Mouse (Mus musculus) adrenal gland, adult 2 months (tissue): ENCODE measurements around the gene Zfhx3. TPM values are rescaled to one million over a fixed set of nuclear protein-coding genes. Genes with fewer than 3 reads are reported as not detected.

Experiments used
- DNase-seq: peaks from one replicate; pipeline ENCODE4 v3.0.0; 2021
- polyA plus RNA-seq: library from polyadenylated mRNA; depleted of rRNA; stranded (reverse); fragments of >200 nt; gene quantifications from 2 replicates; pipeline ENCODE4 v1.2.3, GENCODE M21; 2012
- total RNA-seq, 2 experiments: library from RNA; stranded (reverse); gene quantifications; 2 replicates each; pipeline ENCODE4 v1.2.3; 2021

Zfhx3 gene
- total and polyA plus RNA-seq, 3 experiments = 12.9 to 45.1 (median 34.3) TPM

GRCm38 (mm10) chr8:108748851-108749376 lies 806.5 kb downstream of the Zfhx3 start:
- peak; percentile 52 for DNase-seq

DNA sequence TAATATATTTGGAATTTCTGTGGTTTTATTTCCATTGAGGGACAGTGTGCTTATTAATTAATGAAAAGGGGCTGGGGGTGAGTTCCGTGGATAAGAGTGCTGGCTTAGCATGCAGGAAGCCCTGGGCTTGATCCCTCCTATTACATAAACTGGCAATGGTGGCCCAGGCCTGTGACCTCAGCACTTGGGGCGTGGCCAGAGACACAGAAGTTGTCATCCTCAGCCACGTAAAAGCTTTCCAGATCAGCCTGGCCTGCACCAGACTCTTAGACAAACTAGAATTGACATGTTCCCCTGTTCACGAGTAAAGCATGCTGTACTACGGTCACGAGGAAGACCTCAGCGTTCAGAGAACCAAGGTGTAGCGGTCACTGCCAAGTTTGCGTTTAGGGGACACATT lies 808.4 kb downstream of the Zfhx3 start:
- DNase-seq = no peak

- no peak for DNase-seq
These were observed 812.1 kb downstream of the Zfhx3 start for GRCm38 (mm10) chr8:108754556-108754955.

DNA sequence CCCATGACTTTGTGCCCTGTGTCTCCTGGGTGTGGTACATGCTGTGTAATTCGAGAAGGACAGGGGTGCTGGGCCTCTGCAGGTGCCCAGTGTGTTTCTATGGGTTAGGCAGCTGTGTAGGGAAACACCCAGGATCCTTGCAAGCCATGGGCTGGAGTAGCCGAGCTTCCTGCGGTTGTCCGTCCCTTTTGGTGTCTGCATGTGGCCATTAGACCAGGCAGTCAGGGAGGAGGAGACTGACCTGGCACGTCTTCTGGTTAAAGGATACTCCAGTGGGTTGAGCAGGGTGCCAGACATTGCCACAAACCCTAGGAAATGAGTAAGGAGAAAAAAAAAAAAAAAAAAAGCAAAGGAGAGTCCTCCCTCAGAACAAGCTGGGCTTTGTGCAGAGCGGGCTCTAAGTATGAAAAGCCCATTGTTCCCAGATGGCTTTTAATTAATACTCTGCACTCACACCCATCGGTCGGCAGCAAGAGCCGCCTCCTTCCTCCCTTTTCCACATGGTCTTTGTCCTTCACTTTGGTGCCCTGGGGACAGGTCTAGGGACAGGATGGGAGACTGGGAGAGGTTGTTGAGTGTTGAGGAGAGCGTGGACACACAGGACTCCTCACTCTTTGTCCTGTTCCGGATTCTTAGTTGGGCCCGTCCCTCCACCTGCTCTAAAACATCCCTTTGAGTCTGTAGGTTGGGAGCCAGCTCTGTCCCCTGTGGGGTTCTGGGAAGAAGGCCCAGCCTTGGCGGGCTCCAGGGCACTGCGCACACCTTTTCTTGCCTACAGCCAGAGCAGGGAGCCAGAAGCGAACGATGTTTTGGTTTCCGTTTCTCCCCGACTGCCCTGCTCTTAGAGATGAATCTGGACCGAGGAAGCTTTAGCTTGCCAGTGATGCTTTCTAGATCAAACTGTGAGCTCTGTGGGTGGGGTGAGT lies 813.2 kb downstream of the Zfhx3 start:
- DNase-seq = no peak

GRCm38 (mm10) chr8:108759511-108760330 lies 817.3 kb downstream of the Zfhx3 start:
- peak; percentile 78 for DNase-seq

DNA sequence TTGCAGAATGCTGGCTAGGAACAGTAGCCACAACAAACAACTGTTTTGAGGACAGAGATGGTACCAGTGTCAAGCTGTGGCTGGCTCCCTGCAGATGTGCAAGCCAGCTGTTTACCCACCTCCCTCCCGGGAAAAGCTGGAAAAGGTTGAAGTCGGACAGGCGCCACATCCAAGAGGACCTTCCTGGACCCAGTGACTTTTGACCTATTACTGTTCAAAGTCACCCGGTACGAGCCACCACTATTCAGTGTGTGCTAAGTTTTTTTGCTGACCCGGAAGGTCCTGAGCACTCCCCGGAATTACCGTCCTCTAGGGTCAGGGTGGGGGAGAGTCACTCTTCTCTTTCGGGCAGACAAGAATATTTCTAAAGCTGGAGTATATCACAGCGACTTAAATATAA lies 818.3 kb downstream of the Zfhx3 start:
- DNase-seq = no peak

DNA sequence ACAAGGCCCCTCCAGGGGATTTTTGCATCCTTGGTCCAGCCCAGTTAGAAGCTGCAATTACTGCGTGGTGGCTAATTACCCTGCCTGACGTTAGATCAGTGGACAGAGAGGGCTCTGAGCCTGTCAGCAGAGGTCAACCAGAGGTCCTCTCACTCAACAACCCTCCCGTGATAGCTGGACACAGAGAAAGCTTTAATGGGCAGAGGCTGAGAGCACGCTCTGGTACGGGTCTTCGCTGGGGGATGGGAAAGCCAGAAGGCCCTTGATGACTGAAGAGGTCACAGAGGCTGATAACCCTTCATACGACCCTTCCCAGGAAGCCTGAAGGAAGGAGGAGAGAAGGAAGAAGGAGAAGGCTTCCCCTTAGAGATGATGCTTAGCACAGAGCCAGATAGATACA lies 820.1 kb downstream of the Zfhx3 start:
- no peak for DNase-seq

GRCm38 (mm10) chr8:108764403-108765194 lies 822.2 kb downstream of the Zfhx3 start:
- no peak for DNase-seq

DNA sequence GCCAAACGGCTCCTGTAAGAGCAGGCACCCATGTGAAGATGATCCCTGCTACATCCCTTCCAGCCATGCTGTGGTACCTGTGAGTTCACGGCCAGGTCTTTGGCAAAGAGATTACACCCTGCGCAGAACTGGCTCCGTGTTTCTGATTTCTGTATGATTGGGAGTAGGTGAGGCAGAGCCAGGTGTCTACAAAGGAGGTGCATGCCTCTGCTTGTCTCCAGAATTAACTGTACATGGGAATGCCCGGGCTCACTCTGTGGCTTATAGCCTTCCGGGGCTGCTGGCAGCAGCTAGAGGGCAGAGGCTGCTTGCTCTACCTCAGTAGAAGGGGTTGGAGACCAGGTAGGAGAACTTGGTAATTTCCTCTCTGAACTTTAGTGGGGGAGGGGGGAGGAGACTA lies 823.7 kb downstream of the Zfhx3 start:
- no peak for DNase-seq

GRCm38 (mm10) chr8:108768051-108768450 lies 825.6 kb downstream of the Zfhx3 start:
- DNase-seq = no peak

GRCm38 (mm10) chr8:108770334-108770733 lies 827.9 kb downstream of the Zfhx3 start:
- DNase-seq = no peak

DNA sequence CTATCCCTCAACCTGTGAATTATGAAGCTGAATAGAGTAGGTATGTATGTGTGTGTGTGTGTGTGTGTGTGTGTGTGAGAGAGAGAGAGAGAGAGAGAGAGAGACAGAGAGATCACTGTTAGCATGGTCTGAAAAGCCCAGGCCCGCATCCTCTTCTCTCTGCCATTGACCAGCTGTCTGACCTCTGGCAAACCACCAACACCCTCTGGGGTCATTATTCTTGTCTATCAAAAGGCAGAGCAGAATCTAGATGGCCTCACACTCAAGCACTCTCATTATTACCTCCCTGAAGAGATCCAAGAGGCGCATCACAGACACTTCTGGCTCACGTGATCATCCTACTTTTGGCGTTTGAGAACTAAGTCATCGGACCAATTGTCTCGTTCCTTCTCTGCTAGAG lies 831.0 kb downstream of the Zfhx3 start:
- DNase-seq = no peak

GRCm38 (mm10) chr8:108778063-108778462 lies 835.6 kb downstream of the Zfhx3 start:
- DNase-seq = peak; percentile 65

- DNase-seq = peak; percentile 82
These were observed 836.1 kb downstream of the Zfhx3 start for GRCm38 (mm10) chr8:108778551-108778950.

DNA sequence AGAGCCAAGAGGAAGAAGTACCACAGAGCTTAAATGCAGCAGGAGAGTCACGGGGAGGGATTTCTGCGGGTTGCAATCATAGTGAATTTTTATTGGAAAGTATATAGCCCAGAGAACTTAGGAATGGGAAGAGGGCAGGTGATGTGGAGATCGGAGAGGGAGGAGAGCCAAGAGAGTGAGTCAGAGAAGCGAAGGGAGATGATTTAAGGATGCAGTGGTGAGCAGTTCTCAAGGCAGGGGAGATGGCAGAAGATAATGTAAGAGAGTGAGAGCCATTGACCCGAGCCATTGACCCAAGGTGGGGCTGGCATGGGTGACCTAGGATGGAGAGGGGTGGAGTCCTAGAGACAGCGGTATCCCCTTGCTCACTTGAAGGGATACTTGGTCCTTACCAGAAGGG lies 838.3 kb downstream of the Zfhx3 start:
- peak; percentile 70 for DNase-seq

- DNase-seq = no peak
These were observed 838.7 kb downstream of the Zfhx3 start for GRCm38 (mm10) chr8:108781192-108781591.

GRCm38 (mm10) chr8:108783155-108783554 lies 840.7 kb downstream of the Zfhx3 start:
- DNase-seq = no peak

DNA sequence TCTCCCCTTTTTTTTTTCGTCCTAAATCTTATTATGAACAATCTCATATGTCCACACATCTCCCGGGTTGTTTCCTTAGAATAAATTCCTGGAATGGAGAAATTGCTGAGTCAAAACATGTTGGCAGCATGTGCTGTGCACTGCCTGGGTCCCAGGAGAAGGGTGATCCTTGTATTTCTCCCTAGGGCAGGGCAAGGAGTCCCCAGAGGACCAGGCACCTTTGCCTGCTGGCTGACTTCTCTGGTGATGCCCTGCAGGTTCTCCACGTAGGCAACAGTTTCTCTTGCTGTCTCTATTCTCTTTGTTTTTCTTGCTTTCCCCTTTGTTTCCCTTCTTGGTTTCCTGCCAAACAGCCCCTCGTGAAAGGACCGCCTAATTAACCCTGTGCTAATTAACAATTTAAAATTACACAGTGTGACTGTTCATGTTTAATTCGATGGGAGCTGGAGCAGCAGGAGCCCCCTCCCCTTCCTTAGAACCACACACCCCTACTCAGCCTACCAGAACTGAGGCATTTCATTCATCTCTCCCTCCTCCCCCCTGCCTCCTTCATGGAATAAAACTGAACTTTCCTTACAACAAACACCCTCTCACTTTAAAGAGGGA lies 845.8 kb downstream of the Zfhx3 start:
- no peak for DNase-seq

DNA sequence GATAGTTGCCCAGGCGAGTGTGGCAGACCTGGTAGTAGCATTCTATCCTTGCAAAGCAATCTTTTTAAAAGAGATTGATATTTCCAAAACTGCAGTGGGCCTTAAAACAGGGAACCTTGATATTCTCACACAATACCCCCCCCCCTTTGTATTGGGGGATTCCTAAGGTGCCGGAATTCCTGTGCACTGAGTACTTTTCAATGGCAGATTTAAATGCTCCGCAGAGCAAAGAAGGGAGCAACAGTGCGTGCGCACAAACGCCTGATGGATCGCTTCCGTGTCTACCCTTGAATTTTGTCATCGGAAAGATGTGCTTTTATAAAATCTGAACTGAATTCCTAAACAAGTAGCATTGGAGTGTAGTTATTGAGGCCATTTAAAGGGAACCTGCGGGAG lies 846.3 kb downstream of the Zfhx3 start:
- DNase-seq = no peak

- peak; percentile 78 for DNase-seq
These were observed 848.3 kb downstream of the Zfhx3 start for GRCm38 (mm10) chr8:108790559-108791293.

DNA sequence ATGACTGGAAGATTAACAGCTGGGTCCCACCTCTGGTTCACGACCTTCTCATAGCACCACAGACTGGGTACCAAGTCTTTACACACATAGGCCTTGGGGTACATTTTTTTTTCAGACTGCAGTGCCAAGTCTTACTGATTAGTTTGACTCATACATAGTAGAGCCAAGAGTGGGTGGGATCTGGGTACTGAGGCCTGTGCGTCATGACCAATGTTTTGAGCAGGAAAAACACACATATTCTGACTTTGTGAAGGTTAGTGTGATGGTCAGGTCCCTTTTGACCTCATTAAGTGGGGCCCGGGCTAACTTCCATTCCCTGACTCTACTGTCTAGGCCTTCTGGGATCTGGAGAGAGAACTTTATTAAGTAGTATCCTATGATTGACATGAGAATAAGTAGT lies 853.6 kb downstream of the Zfhx3 start:
- DNase-seq = peak; percentile 75
